Mouse (Mus musculus) forebrain, embryonic 14.5 days (tissue): Measurements from ENCODE around the gene Sh3bp1. TPM values are rescaled to one million over a fixed set of nuclear protein-coding genes. Genes with fewer than 3 reads are reported as not detected.

Experiments used
- ATAC-seq: fragments of 200-750 bp; cut with Nextera tagmentation; 2 replicates; pipeline ENCODE4 v1.8.0; 2017; ENCODE audit warnings: mild to moderate bottlenecking, moderate library complexity
- DNase-seq: peaks from one replicate; pipeline ENCODE4 v3.0.0-alpha.2; 2015; ENCODE audit warnings: low spot score
- H3K27ac ChIP-seq: fragments of 300-500 bp; sonication (generic); 2 replicates; pipeline ENCODE4 v1.5.1; 2014; ENCODE audit warnings: low read depth, mild to moderate bottlenecking, control low read depth, low read length, moderate library complexity
- H3K27me3 ChIP-seq: fragments of 300-500 bp; sonication (generic); replicated peaks from 2 replicates; pipeline ENCODE4 v1.6.1; 2014; ENCODE audit warnings: low read length, control low read depth, mixed read lengths; ENCODE audit not compliant: control insufficient read depth, insufficient read depth
- H3K36me3 ChIP-seq: fragments of 300-500 bp; sonication (generic); 2 replicates; pipeline ENCODE4 v1.6.1; 2014; ENCODE audit warnings: low read length, control low read depth; ENCODE audit not compliant: control insufficient read depth, insufficient read depth
- H3K4me1 ChIP-seq: fragments of 300-500 bp; sonication (generic); 2 replicates; pipeline ENCODE4 v1.6.1; 2014; ENCODE audit warnings: antibody characterized with exemption, low read length, control low read depth; ENCODE audit not compliant: control insufficient read depth, insufficient read depth
- H3K4me2 ChIP-seq: fragments of 300-500 bp; sonication (generic); 2 replicates; pipeline ENCODE4 v1.6.1; 2014; ENCODE audit warnings: mild to moderate bottlenecking, control low read depth, low read length
- H3K4me3 ChIP-seq: fragments of 300-500 bp; sonication (generic); 2 replicates; pipeline ENCODE4 v1.5.1; 2014; ENCODE audit warnings: low read depth, low read length, control low read depth
- H3K9ac ChIP-seq: fragments of 300-500 bp; sonication (generic); 2 replicates; pipeline ENCODE4 v1.6.1; 2014; ENCODE audit warnings: mild to moderate bottlenecking, low read length, control low read depth, moderate library complexity
- H3K9me3 ChIP-seq: fragments of 300-500 bp; sonication (generic); replicated peaks from 2 replicates; pipeline ENCODE4 v1.6.1; 2016; ENCODE audit warnings: low read length, control low read depth, mixed read lengths; ENCODE audit not compliant: control insufficient read depth
- WGBS: fragments of 180-500 bp; shearing (Covaris S2); extraction: QIAGEN DNeasy Blood & Tissue Kit; methylation state at CpG from one replicate; pipeline ENCODE4 v1.1.7; 2014; 5-methylcytosine and 5-hydroxymethylcytosine counted together
- polyA plus RNA-seq: library from polyadenylated mRNA; unstranded; fragments of >200 nt; fragmentation: Nextera tagmentation; extraction: Ambion mirVana; gene quantifications from 2 replicates; pipeline ENCODE4 v1.2.1, GENCODE M21; 2014

Gene Sh3bp1
- polyA plus RNA-seq, 1 experiment from 2014 or later = 4.2 TPM

DNA sequence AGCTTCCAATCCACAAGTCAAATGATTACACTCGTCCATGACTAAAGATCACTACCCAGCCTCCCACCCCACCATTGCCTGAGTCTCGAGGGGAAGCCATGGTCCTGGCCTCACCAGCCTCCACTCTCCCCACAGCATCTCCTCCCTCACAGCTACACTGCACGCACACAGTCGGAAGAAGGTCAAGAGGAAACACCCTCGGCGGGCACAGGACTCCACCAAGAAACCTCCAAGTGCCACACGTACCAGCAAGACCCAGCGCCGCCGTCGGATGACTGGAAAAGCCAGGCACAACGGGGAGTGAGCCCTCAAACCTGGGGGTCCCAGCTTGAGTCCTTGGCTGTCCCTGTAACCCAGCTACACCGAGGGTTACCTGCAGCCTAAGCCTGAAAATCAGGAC, 40.8 kb downstream of the Sh3bp1 start:
- ATAC-seq = no peak
- WGBS = 94% methylated on average over 13 of the region's 13 CpGs
- no peaks in the 10 kb centered on the region for H3K27me3 ChIP-seq
- H3K36me3 ChIP-seq = peaks cover 48% of the 10 kb centered on the region
- H3K4me1 ChIP-seq = peaks cover 6% of the 10 kb centered on the region
- no peak overlapping the region for H3K27ac ChIP-seq
- no peak overlapping the region for H3K4me2 ChIP-seq
- no peak overlapping the region for H3K4me3 ChIP-seq
- H3K9ac ChIP-seq = no peak overlapping the region
- DNase-seq = no peak
- H3K9me3 ChIP-seq = no peaks in the 10 kb centered on the region

DNA sequence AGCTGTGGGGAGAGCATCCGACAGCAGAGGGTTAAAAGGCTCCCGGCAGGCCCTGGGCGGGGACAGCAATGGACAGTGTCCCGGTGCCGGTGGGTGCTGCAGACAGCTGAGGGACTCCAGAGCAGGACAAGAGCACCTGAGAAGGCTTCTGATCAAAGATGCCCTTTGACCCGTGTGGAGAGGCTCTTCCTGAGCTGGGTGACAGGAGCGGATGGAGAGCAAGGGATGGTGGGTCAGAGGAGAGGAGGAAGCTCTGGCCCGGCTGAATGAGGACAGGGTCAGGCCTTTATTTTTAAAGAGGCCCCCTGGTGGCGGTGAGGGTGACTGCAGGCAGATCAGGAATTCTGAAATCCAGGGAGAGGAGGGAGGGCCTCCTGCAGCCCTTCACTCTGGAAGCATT, 43.1 kb downstream of the Sh3bp1 start:
- DNase-seq (peak; percentile 80), ATAC-seq (peak; percentile 45)
- Histone ChIP-seq H3K36me3 (peaks cover 40% of the 10 kb centered on the region), H3K27ac (no peak overlapping the region), H3K4me2 (peak overlapping the region; percentile 41), H3K27me3 (no peaks in the 10 kb centered on the region), H3K4me1 (peaks cover 5% of the 10 kb centered on the region), H3K9ac (peak overlapping the region; percentile 46), H3K4me3 (no peak overlapping the region), H3K9me3 (no peaks in the 10 kb centered on the region)
- WGBS = 4% methylated on average over 9 of the region's 9 CpGs

DNA sequence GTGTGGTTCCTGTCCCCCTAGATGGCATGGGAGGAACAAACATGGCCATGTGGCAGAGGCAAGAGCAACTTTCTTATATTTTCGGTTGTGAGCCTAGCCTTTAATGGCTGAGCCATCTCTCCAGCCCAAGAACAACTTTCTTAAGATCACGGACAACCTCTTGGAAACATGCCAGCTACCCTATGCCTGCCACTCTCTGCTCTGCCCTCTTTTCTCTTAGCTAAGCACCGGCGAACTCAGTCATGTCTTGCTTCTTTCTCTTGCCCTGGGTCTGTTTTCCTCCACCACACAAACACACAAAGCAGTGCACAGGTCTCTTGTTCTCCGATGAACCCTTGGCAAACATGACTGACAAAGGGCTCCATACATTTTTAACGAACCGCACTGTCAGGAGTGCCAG, 46.7 kb downstream of the Sh3bp1 start:
- peaks cover 5% of the 10 kb centered on the region for H3K36me3 ChIP-seq
- H3K4me2 ChIP-seq = no peak overlapping the region
- no peak for DNase-seq
- 27% methylated on average over 7 of the region's 7 CpGs for WGBS
- H3K27me3 ChIP-seq = no peaks in the 10 kb centered on the region
- H3K9ac ChIP-seq = no peak overlapping the region
- H3K4me1 ChIP-seq = peaks cover 18% of the 10 kb centered on the region
- no peaks in the 10 kb centered on the region for H3K9me3 ChIP-seq
- no peak overlapping the region for H3K27ac ChIP-seq
- no peak overlapping the region for H3K4me3 ChIP-seq
- no peak for ATAC-seq

DNA sequence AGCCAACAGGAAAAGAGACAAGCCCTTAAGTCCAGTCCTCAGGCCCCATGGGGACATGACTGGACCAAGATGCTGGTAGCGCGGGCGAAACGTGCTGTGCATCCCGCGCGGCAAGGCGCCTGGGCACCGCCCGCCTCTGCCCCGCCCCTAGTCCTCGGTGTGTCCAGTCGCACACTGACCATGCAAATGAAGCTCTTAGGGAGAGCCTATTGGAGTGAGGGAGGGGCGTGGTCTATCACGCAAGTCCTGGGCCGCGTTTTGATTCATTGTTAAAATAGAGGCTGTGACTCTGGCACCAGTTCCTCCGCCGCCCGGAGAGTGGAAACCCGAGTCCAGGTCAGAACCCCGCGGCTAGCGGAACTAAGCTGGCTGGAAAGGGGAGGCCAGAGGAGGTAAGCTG, 48.1 kb downstream of the Sh3bp1 start, which contains the start of gene Triobp:
Gene Triobp, plus strand, starts transcription at position 68 of the 400 bp plus-strand sequence.
- H3K4me1 ChIP-seq = peaks cover 18% of the 10 kb centered on the region
- peak within 1 kb of the TSS; percentile 65 for H3K4me3 ChIP-seq
- H3K27ac ChIP-seq = peak within 1 kb of the TSS; percentile 55
- peaks cover 13% of the 10 kb centered on the region for H3K36me3 ChIP-seq
- H3K9ac ChIP-seq = peak within 1 kb of the TSS; percentile 85
- WGBS = under 1% methylated on average over 24 of the region's 24 CpGs
- H3K9me3 ChIP-seq = no peaks in the 10 kb centered on the region
- peak; percentile 97 for DNase-seq
- peak; percentile 98 for ATAC-seq
- peak within 1 kb of the TSS; percentile 74 for H3K4me2 ChIP-seq
- H3K27me3 ChIP-seq = no peaks in the 10 kb centered on the region

DNA sequence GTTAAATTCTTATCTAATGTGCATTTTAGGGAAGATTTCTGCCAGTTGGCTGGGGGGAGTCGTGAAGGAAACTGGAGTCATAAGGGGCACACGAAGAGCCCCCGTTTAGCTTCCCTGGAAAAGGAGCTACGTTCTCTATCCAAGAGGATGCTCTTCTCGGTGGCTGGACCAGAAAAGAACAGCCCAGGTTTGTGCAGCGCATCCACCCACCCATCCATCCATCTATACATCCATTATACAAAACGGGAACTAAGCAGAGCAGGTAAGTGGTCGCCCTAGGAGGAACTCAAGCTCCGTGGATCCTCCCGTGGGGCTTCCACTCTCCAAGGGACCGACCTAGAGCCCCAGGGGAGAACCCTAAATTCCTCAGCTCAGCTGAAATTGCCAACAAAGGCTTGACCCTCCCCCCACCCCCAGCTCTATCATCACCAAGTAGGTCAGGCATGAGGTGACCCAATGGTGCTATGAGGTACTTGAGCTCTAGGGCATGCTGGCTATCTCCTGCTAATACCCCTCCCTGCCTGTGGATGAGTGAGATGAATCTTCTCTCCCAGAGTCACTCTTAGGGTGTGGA, 48.7 kb downstream of the Sh3bp1 start:
- DNase-seq = no peak

DNA sequence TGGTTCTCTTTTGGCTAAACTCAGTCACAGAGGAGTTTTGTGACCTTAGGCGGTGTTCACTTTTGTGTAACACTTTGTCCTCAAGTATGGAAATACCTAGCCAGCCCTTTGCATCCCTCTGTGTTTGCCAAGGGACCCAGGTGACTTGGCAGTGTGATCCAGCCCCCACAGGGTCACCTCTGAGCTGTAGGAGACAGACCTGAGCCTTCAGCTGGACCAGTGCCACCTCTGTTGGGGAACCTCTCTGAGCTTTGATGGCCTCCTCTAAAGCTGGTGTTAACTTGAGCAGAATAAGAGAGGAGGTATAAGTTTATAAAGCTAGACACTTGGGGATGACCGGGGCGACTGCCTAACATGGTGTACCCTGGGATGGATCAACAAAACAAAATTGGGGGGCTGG, 49.3 kb downstream of the Sh3bp1 start:
- 98% methylated on average over 3 of the region's 3 CpGs for WGBS
- Histone ChIP-seq H3K27ac (no peak overlapping the region), H3K4me1 (peaks cover 18% of the 10 kb centered on the region), H3K27me3 (no peaks in the 10 kb centered on the region), H3K4me2 (peak overlapping the region; percentile 74), H3K9ac (no peak overlapping the region; the same call in 1 of the 2 replicates), H3K4me3 (peak overlapping the region; percentile 65), H3K9me3 (no peaks in the 10 kb centered on the region), H3K36me3 (peaks cover 20% of the 10 kb centered on the region)
- no peak for DNase-seq
- no peak for ATAC-seq

More for the DNA sequence above, 48.7 kb downstream of the Sh3bp1 start:
- Histone ChIP-seq H3K27me3 (no peaks in the 10 kb centered on the region), H3K4me1 (peaks cover 18% of the 10 kb centered on the region), H3K36me3 (peaks cover 15% of the 10 kb centered on the region), H3K4me2 (peak overlapping the region; percentile 74), H3K9ac (peak overlapping the region; percentile 85), H3K9me3 (no peaks in the 10 kb centered on the region), H3K4me3 (peak overlapping the region; percentile 65), H3K27ac (peak overlapping the region; percentile 55)
- peak; percentile 44; the same call in 1 of the 2 replicates for ATAC-seq
- 2% methylated on average over 11 of the region's 11 CpGs for WGBS

DNA sequence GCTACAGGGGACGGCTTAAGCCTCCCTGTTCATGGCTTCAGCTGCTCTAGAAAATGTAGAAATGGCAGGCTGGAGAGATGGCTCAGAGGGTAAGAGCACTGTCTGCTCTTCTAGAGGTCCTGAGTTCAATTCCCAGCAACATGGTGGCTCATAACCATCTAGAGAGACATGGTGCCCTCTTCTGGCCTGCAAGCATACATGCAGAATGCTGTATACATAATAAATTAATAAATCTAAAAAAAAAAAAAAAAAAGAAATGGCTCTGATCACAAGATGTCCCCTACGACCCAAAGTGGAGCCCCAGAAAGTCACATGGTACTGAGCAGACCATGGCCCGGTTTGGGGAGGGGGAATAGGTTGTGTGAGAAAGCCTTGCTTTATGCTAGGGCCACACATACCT, 56.1 kb downstream of the Sh3bp1 start:
- DNase-seq = no peak
- no peaks in the 10 kb centered on the region for H3K9me3 ChIP-seq
- peaks cover 60% of the 10 kb centered on the region for H3K36me3 ChIP-seq

DNA sequence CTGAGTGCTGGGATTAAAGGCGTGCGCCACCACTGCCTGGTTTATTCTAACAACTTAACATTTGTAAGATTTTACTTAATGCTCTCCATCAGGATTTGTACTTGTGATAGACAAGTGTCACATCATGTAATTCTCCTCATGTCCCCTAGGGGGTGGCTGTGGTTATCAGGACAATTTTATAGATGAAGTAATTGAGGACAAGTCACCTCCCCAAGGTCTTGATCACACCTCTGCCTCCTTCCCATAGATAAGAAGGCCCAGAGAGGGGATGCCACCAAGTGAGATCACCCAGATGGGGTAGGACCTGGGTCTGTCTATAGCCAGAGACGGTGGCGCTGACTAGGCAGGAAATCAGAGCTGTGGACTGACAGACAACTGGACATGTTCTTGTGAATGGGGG, 56.8 kb downstream of the Sh3bp1 start:
- DNase-seq (peak; percentile 32), ATAC-seq (no peak)
- Histone ChIP-seq H3K4me3 (no peak overlapping the region), H3K4me2 (no peak overlapping the region), H3K36me3 (peaks cover 66% of the 10 kb centered on the region), H3K27me3 (no peaks in the 10 kb centered on the region), H3K27ac (no peak overlapping the region), H3K4me1 (no peaks in the 10 kb centered on the region), H3K9ac (no peak overlapping the region), H3K9me3 (no peaks in the 10 kb centered on the region)
- 91% methylated on average over 4 of the region's 4 CpGs for WGBS

More for the DNA sequence above, 56.1 kb downstream of the Sh3bp1 start:
- H3K4me1 ChIP-seq = no peaks in the 10 kb centered on the region
- no peak overlapping the region for H3K27ac ChIP-seq
- no peaks in the 10 kb centered on the region for H3K27me3 ChIP-seq
- no peak overlapping the region for H3K4me3 ChIP-seq
- no peak overlapping the region for H3K4me2 ChIP-seq
- WGBS = 77% methylated on average over 3 of the region's 3 CpGs
- no peak overlapping the region for H3K9ac ChIP-seq
- no peak for ATAC-seq

DNA sequence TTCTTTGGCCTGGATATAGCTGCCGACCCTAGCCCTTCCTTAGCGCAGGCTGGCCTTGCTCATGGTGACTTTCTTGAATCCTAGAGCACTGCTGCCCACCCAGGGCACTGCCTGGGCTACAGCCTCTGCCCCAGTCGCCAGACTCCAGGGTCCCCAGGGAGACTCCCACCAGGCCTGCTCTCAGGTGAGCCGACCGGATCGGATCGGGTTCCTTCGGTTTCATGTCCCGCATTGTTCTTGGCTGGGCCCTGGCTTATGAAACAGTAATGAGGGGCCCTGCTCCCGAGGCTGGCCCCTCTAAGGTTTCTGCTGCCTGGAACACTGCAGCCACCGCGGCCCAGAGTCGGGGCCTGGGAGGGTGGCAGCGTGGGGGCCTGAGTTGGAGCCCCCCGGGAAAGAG, 57.5 kb downstream of the Sh3bp1 start:
- DNase-seq = no peak
- no peak for ATAC-seq
- 83% methylated on average over 15 of the region's 15 CpGs for WGBS
- no peaks in the 10 kb centered on the region for H3K4me1 ChIP-seq
- H3K4me2 ChIP-seq = no peak overlapping the region
- H3K4me3 ChIP-seq = no peak overlapping the region
- H3K9ac ChIP-seq = no peak overlapping the region
- no peaks in the 10 kb centered on the region for H3K9me3 ChIP-seq
- peaks cover 63% of the 10 kb centered on the region for H3K36me3 ChIP-seq
- H3K27ac ChIP-seq = no peak overlapping the region
- H3K27me3 ChIP-seq = no peaks in the 10 kb centered on the region
